Mouse (Mus musculus): ENCODE measurements around the gene Hes6. TPM values are rescaled to one million over a fixed set of nuclear protein-coding genes. Genes with fewer than 3 reads are reported as not detected.

The Hes6 gene
- polyA plus RNA-seq, 1 experiment from 2014 or later: 21.1 TPM

DNA sequence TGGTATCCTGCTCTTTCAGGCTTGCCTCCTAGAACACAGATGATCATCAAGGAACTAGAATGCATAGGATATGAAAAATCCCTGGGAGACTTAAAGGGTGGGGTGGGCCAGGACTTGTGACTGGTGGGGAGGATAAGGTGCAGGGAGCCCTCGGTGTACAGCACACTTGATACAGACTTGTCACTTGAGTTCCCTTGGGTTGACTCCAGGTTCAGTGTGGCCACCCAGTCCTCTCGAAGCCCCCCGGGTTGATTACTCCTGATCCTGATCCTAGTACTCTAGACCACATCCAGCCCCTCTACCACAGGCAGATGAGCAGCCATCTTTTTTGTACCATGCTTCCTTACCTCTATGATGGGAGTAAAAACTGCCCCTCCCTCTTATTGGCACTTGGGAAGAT lies 41.1 kb upstream of the Hes6 start:
- Histone ChIP-seq H3K4me2 (0 out of 2 replicates have a peak overlapping the region, but pooled peaks have one; percentile 36), H3K4me1 (replicated peaks) (peaks cover 77% of the 10 kb centered on the region), H3K36me3 (replicated peaks) (0 out of 2 replicates have a peak, but pooled peaks cover 4% of the 10 kb centered on the region), H3K9me3 (replicated peaks) (no peaks in the 10 kb centered on the region), H3K27ac (replicated peaks) (peak overlapping the region; percentile 86), H3K4me3 (replicated peaks) (no peak overlapping the region), H3K27me3 (no peaks in the 10 kb centered on the region), H3K9ac (0 out of 2 replicates have a peak overlapping the region, but pooled peaks have one; percentile 11)
- ATAC-seq (ENCODE audit: insufficient read depth): no peak
- WGBS (ENCODE audit: insufficient replicate concordance): 66% methylated on average over 3 of the region's 3 CpGs

DNA sequence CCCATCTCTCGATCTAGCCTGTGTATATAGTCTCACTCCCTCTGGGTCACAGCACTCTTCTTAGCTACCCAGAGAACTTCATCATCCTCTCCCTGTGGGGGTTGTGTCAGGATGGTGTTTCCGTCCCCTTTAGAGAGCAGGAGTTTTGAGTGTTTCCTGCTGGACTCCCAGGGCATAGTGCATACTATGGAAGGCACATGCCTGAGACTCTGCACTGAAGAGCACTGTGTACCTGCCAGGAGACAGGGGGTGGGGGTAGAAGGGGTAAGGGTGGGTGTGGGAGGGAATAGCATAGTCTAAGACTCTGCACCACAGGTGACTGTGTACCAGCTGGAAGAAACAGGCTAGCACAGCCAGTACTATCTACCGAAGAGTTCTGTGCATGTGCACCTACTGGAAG lies 40.5 kb upstream of the Hes6 start:
- peak overlapping the region; percentile 86 for H3K27ac ChIP-seq (replicated peaks)
- H3K9me3 ChIP-seq (replicated peaks): no peaks in the 10 kb centered on the region
- peaks cover 76% of the 10 kb centered on the region for H3K4me1 ChIP-seq (replicated peaks)
- 0 out of 2 replicates have a peak, but pooled peaks cover 4% of the 10 kb centered on the region for H3K36me3 ChIP-seq (replicated peaks)
- no peak overlapping the region for H3K4me3 ChIP-seq (replicated peaks)
- no peak for ATAC-seq (ENCODE audit: insufficient read depth)
- peak overlapping the region; percentile 11; the same call in 1 of the 2 replicates for H3K9ac ChIP-seq
- no peaks in the 10 kb centered on the region for H3K27me3 ChIP-seq
- WGBS (ENCODE audit: insufficient replicate concordance): 62% methylated on average over 3 of the region's 3 CpGs
- peak overlapping the region; percentile 36 for H3K4me2 ChIP-seq

DNA sequence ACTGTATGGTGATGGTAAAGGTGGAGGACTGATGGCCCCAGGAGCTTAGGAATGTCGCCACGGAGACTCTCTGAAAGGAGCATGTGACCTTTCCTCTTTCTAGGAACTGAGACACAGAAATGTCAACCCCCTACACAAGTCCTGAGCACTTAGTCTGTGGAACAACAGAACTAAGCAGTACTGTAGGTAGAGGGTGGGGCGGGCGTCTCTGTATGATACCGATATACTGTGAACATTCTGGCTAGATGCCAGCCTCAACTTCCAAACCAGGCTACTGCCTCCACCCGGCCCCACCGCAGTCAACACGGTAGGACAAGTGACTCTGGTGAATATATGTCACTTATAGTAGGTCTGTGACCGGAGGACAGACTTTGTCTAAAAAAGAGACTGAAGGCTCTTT lies 40.1 kb upstream of the Hes6 start:
- Histone ChIP-seq H3K9me3 (replicated peaks) (no peaks in the 10 kb centered on the region), H3K4me3 (replicated peaks) (no peak overlapping the region), H3K4me1 (replicated peaks) (peaks cover 78% of the 10 kb centered on the region), H3K27me3 (no peaks in the 10 kb centered on the region), H3K27ac (replicated peaks) (peak overlapping the region; percentile 86), H3K9ac (peak overlapping the region; percentile 11; the same call in 1 of the 2 replicates), H3K4me2 (peak overlapping the region; percentile 36), H3K36me3 (replicated peaks) (peaks cover 6% of the 10 kb centered on the region; the same call in 1 of the 2 replicates)
- peak; percentile 34 for ATAC-seq (ENCODE audit: insufficient read depth)
- 46% methylated on average over 9 of the region's 9 CpGs for WGBS (ENCODE audit: insufficient replicate concordance)

DNA sequence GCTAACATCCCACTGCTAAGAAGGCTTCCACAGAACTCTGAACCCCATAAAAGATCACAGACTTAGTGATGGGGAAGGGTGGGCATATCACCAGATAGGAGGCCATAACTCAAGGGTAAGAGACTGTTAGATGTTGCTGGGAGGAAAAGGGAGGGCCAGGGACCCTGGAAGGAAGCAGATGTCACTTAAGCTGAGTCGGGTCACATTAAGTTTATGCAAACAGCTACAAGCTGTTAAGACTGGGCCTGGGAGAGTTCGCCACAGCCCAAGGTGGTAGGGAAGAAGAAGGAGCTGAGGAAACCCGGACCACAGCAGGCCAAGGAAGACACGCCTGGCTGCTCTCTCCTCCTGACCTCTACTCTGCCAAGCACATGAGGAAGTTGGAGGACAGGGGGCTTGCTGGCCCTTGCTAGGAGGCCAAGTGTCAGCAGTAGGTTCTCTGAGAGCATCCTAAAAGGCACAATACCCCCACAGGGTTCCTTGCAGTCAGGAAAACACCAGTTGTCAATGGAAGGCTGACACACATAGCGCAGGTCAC lies 37.8 kb upstream of the Hes6 start:
- Histone ChIP-seq H3K9ac (no peak overlapping the region), H3K9me3 (replicated peaks) (peaks cover 7% of the 10 kb centered on the region; the same call in 1 of the 2 replicates), H3K27ac (replicated peaks) (no peak overlapping the region), H3K4me2 (no peak overlapping the region), H3K4me3 (replicated peaks) (no peak overlapping the region), H3K27me3 (no peaks in the 10 kb centered on the region), H3K36me3 (replicated peaks) (peaks cover 28% of the 10 kb centered on the region), H3K4me1 (replicated peaks) (peaks cover 64% of the 10 kb centered on the region)
- ATAC-seq (ENCODE audit: insufficient read depth): no peak
- WGBS (ENCODE audit: insufficient replicate concordance): 44% methylated on average over 5 of the region's 5 CpGs

DNA sequence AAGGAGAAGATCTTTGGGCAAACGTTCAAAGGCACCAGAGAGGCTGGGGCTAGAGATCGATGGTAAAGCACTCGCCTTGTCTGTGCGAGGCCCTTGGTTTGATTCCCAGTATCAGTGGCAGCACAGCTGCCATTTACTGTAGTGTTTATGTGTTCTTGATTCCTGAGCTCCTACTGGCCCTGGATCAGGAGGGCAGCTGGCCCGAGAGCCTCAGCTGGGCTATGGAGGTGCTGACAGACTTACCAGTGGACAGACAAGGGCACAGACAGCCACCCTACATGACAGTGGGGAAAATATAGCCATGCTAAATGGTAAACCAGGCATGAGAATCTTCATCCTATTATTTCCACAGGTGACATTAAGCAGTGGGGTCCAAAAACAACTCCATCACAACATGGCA lies 37.0 kb upstream of the Hes6 start:
- WGBS (ENCODE audit: insufficient replicate concordance): 77% methylated on average over 5 of the region's 5 CpGs
- H3K9me3 ChIP-seq (replicated peaks): peaks cover 7% of the 10 kb centered on the region; the same call in 1 of the 2 replicates
- H3K9ac ChIP-seq: no peak overlapping the region
- H3K27ac ChIP-seq (replicated peaks): no peak overlapping the region
- peaks cover 28% of the 10 kb centered on the region for H3K36me3 ChIP-seq (replicated peaks)
- H3K4me1 ChIP-seq (replicated peaks): peaks cover 62% of the 10 kb centered on the region
- no peaks in the 10 kb centered on the region for H3K27me3 ChIP-seq
- H3K4me3 ChIP-seq (replicated peaks): no peak overlapping the region
- no peak for ATAC-seq (ENCODE audit: insufficient read depth)
- no peak overlapping the region for H3K4me2 ChIP-seq

DNA sequence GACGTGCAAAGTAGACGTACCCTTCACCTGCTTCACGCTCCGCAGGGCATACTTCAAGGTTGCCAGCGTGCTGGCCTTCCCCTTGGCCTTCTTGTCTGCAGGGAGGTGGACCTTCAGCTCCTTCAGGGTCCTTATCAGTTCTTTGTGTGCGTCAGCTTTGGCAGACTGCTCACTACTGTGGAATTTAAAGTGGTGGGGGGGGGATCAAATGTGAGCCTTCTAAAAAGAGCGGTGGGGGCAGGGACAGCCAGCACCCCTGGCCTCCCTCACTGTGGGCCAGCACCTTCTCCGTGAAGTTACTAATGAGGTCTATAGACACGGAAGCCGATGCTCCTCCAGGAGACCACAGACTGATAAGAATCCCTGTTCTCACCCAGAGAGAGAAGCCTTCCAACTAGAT lies 34.9 kb upstream of the Hes6 start:
- no peak overlapping the region for H3K4me3 ChIP-seq (replicated peaks)
- no peak overlapping the region for H3K27ac ChIP-seq (replicated peaks)
- no peak for ATAC-seq (ENCODE audit: insufficient read depth)
- peaks cover 46% of the 10 kb centered on the region for H3K4me1 ChIP-seq (replicated peaks)
- no peak overlapping the region for H3K4me2 ChIP-seq
- H3K9me3 ChIP-seq (replicated peaks): peaks cover 7% of the 10 kb centered on the region; the same call in 1 of the 2 replicates
- peaks cover 46% of the 10 kb centered on the region for H3K36me3 ChIP-seq (replicated peaks)
- WGBS (ENCODE audit: insufficient replicate concordance): 65% methylated on average over 10 of the region's 10 CpGs
- H3K9ac ChIP-seq: no peak overlapping the region
- no peaks in the 10 kb centered on the region for H3K27me3 ChIP-seq

DNA sequence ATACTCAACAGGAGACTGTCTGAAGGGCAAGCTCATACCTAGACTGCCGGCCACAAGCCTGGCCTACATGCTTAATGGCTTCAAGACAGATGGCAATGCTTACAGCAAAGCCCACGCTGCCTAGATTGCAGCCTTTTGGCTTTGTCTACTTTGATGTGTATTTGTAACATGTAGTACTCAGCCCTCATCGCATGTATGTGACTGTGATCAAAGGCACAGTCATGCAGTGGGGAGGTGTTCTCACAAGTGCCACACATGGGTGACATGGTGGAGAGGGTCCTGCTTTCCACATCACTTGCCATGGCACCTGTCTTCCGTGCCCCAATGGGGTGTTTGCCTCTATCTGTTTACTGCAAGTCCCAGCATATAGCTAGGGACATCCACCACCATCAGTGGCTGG lies 32.7 kb upstream of the Hes6 start:
- peaks cover 34% of the 10 kb centered on the region for H3K4me1 ChIP-seq (replicated peaks)
- no peaks in the 10 kb centered on the region for H3K27me3 ChIP-seq
- peaks cover 63% of the 10 kb centered on the region for H3K36me3 ChIP-seq (replicated peaks)
- H3K4me3 ChIP-seq (replicated peaks): no peak overlapping the region
- ATAC-seq (ENCODE audit: insufficient read depth): peak; percentile 10; the same call in 1 of the 2 replicates
- peaks cover 7% of the 10 kb centered on the region; the same call in 1 of the 2 replicates for H3K9me3 ChIP-seq (replicated peaks)
- H3K27ac ChIP-seq (replicated peaks): peak overlapping the region; percentile 79
- WGBS (ENCODE audit: insufficient replicate concordance): 83% methylated on average over 4 of the region's 4 CpGs
- no peak overlapping the region for H3K9ac ChIP-seq
- H3K4me2 ChIP-seq: no peak overlapping the region

DNA sequence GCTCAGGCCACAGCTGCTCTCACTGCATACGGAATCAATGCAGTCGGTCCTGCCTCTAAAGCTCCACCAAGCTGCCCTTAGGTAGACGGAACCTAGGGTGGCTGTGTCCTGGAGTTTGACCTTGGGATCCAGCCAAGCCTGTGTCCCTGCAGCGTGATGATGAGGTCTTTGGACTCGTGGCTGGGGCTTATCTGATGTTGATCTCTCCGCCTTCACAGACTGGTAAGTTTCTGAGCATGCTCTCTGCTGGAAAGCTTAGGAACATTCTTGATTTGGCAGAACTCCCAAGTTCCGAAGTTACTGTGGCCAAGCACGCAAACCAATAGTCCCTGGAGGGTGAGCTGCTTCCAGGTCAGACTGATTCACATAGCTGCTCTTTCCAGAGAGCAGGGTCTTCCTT lies 32.2 kb upstream of the Hes6 start:
- Histone ChIP-seq H3K27ac (replicated peaks) (peak overlapping the region; percentile 79), H3K4me2 (no peak overlapping the region), H3K9me3 (replicated peaks) (peaks cover 7% of the 10 kb centered on the region; the same call in 1 of the 2 replicates), H3K9ac (no peak overlapping the region), H3K36me3 (replicated peaks) (peaks cover 63% of the 10 kb centered on the region), H3K4me1 (replicated peaks) (peaks cover 34% of the 10 kb centered on the region; the same call in 1 of the 2 replicates), H3K27me3 (no peaks in the 10 kb centered on the region), H3K4me3 (replicated peaks) (no peak overlapping the region)
- 59% methylated on average over 8 of the region's 8 CpGs for WGBS (ENCODE audit: insufficient replicate concordance)
- ATAC-seq (ENCODE audit: insufficient read depth): peak; percentile 84

DNA sequence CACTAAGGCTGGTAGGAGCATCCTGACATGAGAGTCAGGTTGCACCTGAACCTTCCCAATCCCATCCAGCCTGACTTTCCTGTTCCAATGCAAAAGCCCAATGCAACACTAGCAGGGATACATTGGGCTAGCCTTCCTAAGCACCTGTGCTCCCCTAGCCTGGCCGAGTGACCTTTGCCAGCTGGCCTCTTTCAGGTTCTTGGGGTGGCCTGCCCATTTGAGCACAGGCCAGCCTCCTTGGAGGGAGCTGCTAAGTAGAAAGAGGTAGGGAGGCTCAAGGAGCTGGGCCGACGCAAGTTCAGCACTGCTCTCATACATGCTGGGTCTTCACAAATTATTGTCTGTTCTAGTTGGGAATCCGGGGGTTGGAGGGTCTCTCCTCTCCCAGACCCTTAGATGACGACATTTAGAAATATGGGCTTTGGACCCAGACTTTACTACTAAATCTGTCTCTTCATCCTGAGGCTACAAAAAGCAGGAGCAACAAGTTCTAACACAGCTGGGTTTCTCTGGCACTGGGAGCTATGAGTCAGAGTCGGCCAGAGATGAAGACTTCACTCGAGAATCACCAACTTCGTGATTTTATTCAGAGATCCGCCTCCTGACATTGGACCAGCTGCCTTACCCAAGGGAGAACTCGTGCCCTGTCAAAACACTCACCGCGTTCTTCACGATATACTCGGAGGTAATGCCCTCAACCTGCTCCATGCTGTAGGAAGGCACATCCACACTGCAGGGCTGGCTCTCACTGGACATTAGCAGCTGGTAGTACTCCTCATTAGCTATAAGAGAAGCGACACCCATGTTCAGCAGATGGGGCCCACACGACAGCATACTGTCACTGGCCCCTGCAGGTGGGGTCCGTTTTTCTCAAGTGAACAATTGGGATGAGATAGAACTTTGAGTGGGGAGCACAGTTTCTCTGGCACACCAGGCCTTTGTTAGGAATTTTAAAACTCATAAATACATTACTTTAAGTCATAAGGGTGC lies 31.3 kb upstream of the Hes6 start:
- Histone ChIP-seq H3K4me3 (replicated peaks) (no peak overlapping the region), H3K36me3 (replicated peaks) (peaks cover 67% of the 10 kb centered on the region), H3K4me2 (no peak overlapping the region), H3K4me1 (replicated peaks) (peaks cover 34% of the 10 kb centered on the region), H3K27ac (replicated peaks) (peak overlapping the region; percentile 45), H3K9me3 (replicated peaks) (peaks cover 7% of the 10 kb centered on the region; the same call in 1 of the 2 replicates), H3K27me3 (no peaks in the 10 kb centered on the region), H3K9ac (no peak overlapping the region)
- ATAC-seq (ENCODE audit: insufficient read depth): no peak
- WGBS (ENCODE audit: insufficient replicate concordance): 78% methylated on average over 17 of the region's 17 CpGs

DNA sequence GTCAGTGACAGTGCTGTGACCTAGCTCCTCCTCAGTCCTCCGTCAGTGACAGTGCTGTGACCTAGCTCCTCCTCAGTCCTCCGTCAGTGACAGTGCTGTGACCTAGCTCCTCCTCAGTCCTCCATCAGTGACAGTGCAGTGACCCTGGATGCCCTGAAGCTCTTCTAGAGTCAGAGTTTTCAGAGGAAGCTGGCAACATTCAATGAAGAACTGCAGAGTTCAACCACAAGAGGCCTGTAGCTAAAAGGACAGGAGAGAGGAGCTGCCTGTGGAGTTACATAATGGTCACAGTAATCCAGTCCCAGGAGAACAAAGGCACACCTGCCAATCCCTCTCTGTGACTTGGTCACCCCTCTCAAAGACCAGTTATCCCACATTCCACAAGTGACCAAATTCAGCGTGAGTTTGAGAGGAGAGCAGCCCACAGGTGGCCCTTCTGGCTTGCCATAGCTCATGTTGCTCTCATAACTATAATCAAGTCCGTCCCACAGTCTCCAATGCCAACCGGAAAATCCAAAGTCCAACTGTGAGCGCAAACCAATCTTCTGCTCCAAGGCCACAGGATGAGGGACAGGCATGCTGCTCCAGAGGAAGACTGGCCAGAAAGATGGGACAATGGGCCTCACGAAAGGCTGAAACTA lies 28.6 kb upstream of the Hes6 start:
- peaks cover 56% of the 10 kb centered on the region for H3K36me3 ChIP-seq (replicated peaks)
- no peak for ATAC-seq (ENCODE audit: insufficient read depth)
- no peaks in the 10 kb centered on the region for H3K27me3 ChIP-seq
- no peak overlapping the region for H3K4me3 ChIP-seq (replicated peaks)
- H3K4me2 ChIP-seq: no peak overlapping the region
- 78% methylated on average over 6 of the region's 7 CpGs for WGBS (ENCODE audit: insufficient replicate concordance)
- peaks cover 25% of the 10 kb centered on the region for H3K4me1 ChIP-seq (replicated peaks)
- no peak overlapping the region for H3K9ac ChIP-seq
- H3K9me3 ChIP-seq (replicated peaks): peaks cover 2% of the 10 kb centered on the region; the same call in 1 of the 2 replicates
- H3K27ac ChIP-seq (replicated peaks): no peak overlapping the region

DNA sequence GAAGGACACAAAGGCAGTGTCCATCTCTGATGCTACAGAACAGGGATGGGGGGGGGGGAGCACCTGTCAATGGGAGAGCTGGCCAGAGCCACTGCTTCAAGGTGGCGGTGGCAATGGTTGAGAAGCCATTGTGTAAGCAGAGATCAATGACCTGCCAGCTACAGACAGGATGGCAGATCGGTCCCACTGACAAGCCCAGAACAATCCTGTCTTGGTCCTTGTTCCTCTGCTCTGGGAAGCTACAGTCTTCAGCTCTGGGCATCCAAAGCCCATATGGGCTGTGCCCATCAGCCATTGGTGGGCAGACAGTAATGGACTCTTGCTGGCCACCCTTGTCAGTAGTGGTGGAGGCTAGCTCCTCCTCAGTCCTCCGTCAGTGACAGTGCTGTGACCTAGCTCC lies 28.0 kb upstream of the Hes6 start:
- no peak for ATAC-seq (ENCODE audit: insufficient read depth)
- Histone ChIP-seq H3K9me3 (replicated peaks) (no peaks in the 10 kb centered on the region), H3K27me3 (no peaks in the 10 kb centered on the region), H3K36me3 (replicated peaks) (peaks cover 50% of the 10 kb centered on the region), H3K9ac (no peak overlapping the region), H3K4me3 (replicated peaks) (no peak overlapping the region), H3K4me2 (no peak overlapping the region), H3K27ac (replicated peaks) (no peak overlapping the region), H3K4me1 (replicated peaks) (peaks cover 31% of the 10 kb centered on the region)
- 75% methylated on average over 3 of the region's 3 CpGs for WGBS (ENCODE audit: insufficient replicate concordance)
